Mouse (Mus musculus) limb, embryonic 11.5 days (tissue): ENCODE data around the gene Zfp575. TPM values are rescaled to one million over a fixed set of nuclear protein-coding genes. Genes with fewer than 3 reads are reported as not detected.
A peak's percentile ranks its signal among the peaks of the same experiment; 100 is the strongest.

ENCODE experiments used
- ATAC-seq: fragments of 200-750 bp; cut with Nextera tagmentation; 2 replicates; pipeline ENCODE4 v1.8.0; 2017; ENCODE audit warnings: low read depth; ENCODE audit not compliant: insufficient number of reproducible peaks, low FRiP score, low TSS enrichment
- DNase-seq: peaks from one replicate; pipeline ENCODE4 v3.0.0-alpha.2; 2015; ENCODE audit warnings: low spot score
- H3K27ac ChIP-seq: fragments of 300-500 bp; sonication (generic); replicated peaks from 2 replicates; pipeline ENCODE4 v1.5.1; 2014; ENCODE audit warnings: low read depth, mild to moderate bottlenecking, low read length
- H3K27me3 ChIP-seq: fragments of 300-500 bp; sonication (generic); 2 replicates; pipeline ENCODE4 v1.6.1; 2014; ENCODE audit warnings: mild to moderate bottlenecking, low read length, mixed read lengths; ENCODE audit not compliant: control insufficient read depth, insufficient read depth
- H3K36me3 ChIP-seq: fragments of 300-500 bp; sonication (generic); 2 replicates; pipeline ENCODE4 v1.6.1; 2014; ENCODE audit warnings: mild to moderate bottlenecking, low read length, moderate library complexity, mixed read lengths; ENCODE audit not compliant: control insufficient read depth, insufficient read depth
- H3K4me1 ChIP-seq: fragments of 300-500 bp; sonication (generic); 2 replicates; pipeline ENCODE4 v1.6.1; 2014; ENCODE audit warnings: low read length, mixed read lengths; ENCODE audit not compliant: control insufficient read depth, insufficient read depth
- H3K4me2 ChIP-seq: fragments of 300-500 bp; sonication (generic); 2 replicates; pipeline ENCODE4 v1.6.1; 2014; ENCODE audit warnings: low read depth, mild to moderate bottlenecking, moderate library complexity; ENCODE audit not compliant: severe bottlenecking
- H3K4me3 ChIP-seq: fragments of 300-500 bp; sonication (generic); 2 replicates; pipeline ENCODE4 v1.5.1; 2014; ENCODE audit warnings: low read depth, low read length
- H3K9ac ChIP-seq: fragments of 300-500 bp; sonication (generic); 2 replicates; pipeline ENCODE4 v1.6.1; 2014; ENCODE audit warnings: mild to moderate bottlenecking, low read length
- H3K9me3 ChIP-seq: fragments of 300-500 bp; sonication (generic); 2 replicates; pipeline ENCODE4 v1.6.1; 2016; ENCODE audit warnings: low read length; ENCODE audit not compliant: control insufficient read depth
- WGBS: fragments of 180-500 bp; shearing (Covaris S2); extraction: QIAGEN DNeasy Blood & Tissue Kit; methylation state at CpG from one replicate; pipeline ENCODE4 v1.1.7; 2014; 5-methylcytosine and 5-hydroxymethylcytosine counted together
- polyA plus RNA-seq: library from polyadenylated mRNA; unstranded; fragments of >200 nt; fragmentation: Nextera tagmentation; extraction: Ambion mirVana; gene quantifications from 2 replicates; pipeline ENCODE4 v1.2.1, GENCODE M21; 2014

The Zfp575 gene
- polyA plus RNA-seq, 1 experiment from 2014 or later: 2.3 TPM

- H3K27ac ChIP-seq: no peak overlapping the region
- H3K4me2 ChIP-seq: no peak overlapping the region
- WGBS: 68% methylated on average over 6 of the region's 6 CpGs
- no peak for ATAC-seq
- H3K27me3 ChIP-seq: no peaks in the 10 kb centered on the region
- H3K36me3 ChIP-seq: peaks cover 18% of the 10 kb centered on the region
- no peak overlapping the region for H3K9ac ChIP-seq
- no peaks in the 10 kb centered on the region for H3K9me3 ChIP-seq
- H3K4me3 ChIP-seq: no peak overlapping the region
- no peaks in the 10 kb centered on the region for H3K4me1 ChIP-seq
- DNase-seq: peak; percentile 81
Observed at GRCm38 (mm10) chr7:24564607-24565265, 22.7 kb downstream of the Zfp575 start.

DNA sequence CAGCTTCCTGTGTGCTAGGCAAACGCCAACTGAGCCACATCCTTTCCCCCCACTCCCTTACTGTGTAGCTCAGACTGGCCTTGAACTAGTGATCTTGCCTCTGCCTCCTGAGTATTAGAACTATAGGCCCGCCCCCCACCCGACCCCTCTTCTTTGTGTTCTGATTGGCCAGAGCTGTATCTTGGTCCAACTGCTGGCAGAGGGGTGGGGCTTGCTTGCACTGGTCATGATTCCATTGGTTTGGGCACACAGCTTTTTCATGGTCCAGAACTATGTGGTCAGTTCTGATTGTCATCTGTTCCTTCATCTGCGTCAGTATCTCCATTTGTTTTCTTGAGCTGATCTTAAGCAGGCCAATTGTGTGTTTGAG lies 23.6 kb downstream of the Zfp575 start:
- H3K9me3 ChIP-seq: no peaks in the 10 kb centered on the region
- ATAC-seq (no peak), DNase-seq (no peak)
- H3K4me3 ChIP-seq: no peak overlapping the region
- H3K9ac ChIP-seq: no peak overlapping the region
- H3K36me3 ChIP-seq: peaks cover 17% of the 10 kb centered on the region
- no peak overlapping the region for H3K4me2 ChIP-seq
- 84% methylated on average over 4 of the region's 4 CpGs for WGBS
- H3K27ac ChIP-seq: no peak overlapping the region
- no peaks in the 10 kb centered on the region for H3K4me1 ChIP-seq
- no peaks in the 10 kb centered on the region for H3K27me3 ChIP-seq

DNA sequence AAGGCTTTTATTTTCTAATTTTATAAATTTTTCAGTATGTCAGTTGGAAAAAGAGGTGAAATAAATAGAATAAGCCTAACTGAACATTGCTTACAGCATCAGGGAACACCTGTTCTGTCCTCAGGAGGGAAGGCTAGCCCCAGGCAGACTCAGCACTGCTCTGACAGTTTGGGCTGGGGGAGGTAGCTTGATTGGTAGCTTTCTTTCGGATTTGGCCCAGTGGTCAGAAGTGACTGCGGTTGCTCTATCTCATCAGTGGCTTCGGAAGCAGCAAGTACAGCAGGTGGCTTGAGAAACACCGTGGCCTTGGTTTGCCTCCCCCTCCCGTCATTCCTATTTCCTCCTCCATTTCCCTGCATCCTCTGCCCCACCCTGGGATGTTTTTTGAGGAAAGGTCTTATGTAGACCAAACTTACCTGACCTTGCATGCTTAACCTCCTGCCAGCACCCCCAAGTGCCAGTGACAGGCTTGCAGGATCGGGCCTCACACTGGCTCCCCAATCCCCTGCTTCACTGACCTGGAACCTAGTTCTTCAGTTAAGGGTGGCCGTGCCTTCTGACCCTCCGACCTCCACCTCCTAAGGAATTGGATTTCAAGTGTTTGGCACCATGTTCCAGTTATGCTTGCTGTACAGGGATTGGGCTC lies 24.1 kb downstream of the Zfp575 start:
- H3K27ac ChIP-seq: no peak overlapping the region
- no peak overlapping the region for H3K4me3 ChIP-seq
- H3K4me1 ChIP-seq: no peaks in the 10 kb centered on the region
- H3K4me2 ChIP-seq: no peak overlapping the region
- ATAC-seq: no peak
- no peaks in the 10 kb centered on the region for H3K27me3 ChIP-seq
- peaks cover 14% of the 10 kb centered on the region for H3K36me3 ChIP-seq
- no peak for DNase-seq
- H3K9me3 ChIP-seq: no peaks in the 10 kb centered on the region
- WGBS: 91% methylated on average over 8 of the region's 8 CpGs
- H3K9ac ChIP-seq: no peak overlapping the region

GRCm38 (mm10) chr7:24561450-24561849 lies 26.0 kb downstream of the Zfp575 start:
- Histone ChIP-seq H3K4me1 (no peaks in the 10 kb centered on the region), H3K4me3 (no peak overlapping the region), H3K9me3 (no peaks in the 10 kb centered on the region), H3K27me3 (no peaks in the 10 kb centered on the region), H3K27ac (no peak overlapping the region), H3K9ac (no peak overlapping the region), H3K36me3 (peaks cover 6% of the 10 kb centered on the region), H3K4me2 (no peak overlapping the region)
- ATAC-seq (no peak), DNase-seq (no peak)
- 92% methylated on average over 4 of the region's 4 CpGs for WGBS

GRCm38 (mm10) chr7:24555786-24556185 lies 31.7 kb downstream of the Zfp575 start:
- H3K9me3 ChIP-seq: no peaks in the 10 kb centered on the region
- peaks cover 13% of the 10 kb centered on the region; the same call in 1 of the 2 replicates for H3K36me3 ChIP-seq
- H3K27ac ChIP-seq: no peak overlapping the region
- H3K9ac ChIP-seq: no peak overlapping the region
- H3K4me3 ChIP-seq: no peak overlapping the region
- no peaks in the 10 kb centered on the region for H3K27me3 ChIP-seq
- 93% methylated on average over 10 of the region's 10 CpGs for WGBS
- ATAC-seq (no peak), DNase-seq (no peak)
- H3K4me2 ChIP-seq: no peak overlapping the region
- H3K4me1 ChIP-seq: no peaks in the 10 kb centered on the region

DNA sequence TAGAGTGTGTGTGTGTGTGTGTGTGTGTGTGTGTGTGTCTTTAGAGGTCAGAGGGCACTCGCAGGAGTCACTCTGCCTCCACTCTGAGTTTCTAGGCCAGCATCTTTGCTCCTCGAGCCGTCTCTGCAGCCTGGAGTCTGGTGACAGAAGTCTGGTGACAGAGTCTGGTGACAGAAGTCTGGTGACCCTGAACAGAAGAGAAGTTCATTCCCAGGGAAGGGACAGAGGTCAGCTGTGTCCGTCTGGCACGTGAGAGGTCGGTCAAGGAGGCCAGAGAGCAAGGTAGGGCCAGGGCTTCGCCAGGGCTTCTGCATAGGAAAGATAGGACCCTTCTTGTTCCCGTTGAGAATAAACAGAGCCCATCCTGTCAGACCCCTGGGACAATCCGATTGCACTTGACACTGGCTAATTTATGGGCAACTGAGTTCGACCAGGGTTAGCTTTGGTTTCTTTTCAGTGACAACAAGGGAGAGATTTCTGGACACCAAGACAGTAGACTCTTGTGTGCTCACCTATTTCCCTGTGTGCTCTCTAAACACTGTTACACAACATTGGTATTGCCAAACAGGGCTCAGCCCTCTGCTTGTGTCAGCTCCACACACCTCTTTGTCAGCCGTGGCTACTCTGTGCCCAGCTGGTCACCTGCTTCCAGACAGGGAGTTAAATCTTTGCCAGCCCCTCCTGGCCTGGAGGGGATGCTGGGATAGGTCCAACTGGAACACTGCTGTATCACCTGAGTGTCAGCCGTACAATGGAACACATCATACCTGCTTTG lies 35.3 kb downstream of the Zfp575 start:
- no peak for ATAC-seq
- no peak overlapping the region for H3K4me3 ChIP-seq
- H3K9ac ChIP-seq: no peak overlapping the region
- peaks cover 16% of the 10 kb centered on the region for H3K36me3 ChIP-seq
- no peak for DNase-seq
- no peak overlapping the region for H3K27ac ChIP-seq
- WGBS: 87% methylated on average over 12 of the region's 12 CpGs
- peaks cover 3% of the 10 kb centered on the region; the same call in 1 of the 2 replicates for H3K4me1 ChIP-seq
- no peak overlapping the region for H3K4me2 ChIP-seq
- H3K27me3 ChIP-seq: no peaks in the 10 kb centered on the region
- no peaks in the 10 kb centered on the region for H3K9me3 ChIP-seq

DNA sequence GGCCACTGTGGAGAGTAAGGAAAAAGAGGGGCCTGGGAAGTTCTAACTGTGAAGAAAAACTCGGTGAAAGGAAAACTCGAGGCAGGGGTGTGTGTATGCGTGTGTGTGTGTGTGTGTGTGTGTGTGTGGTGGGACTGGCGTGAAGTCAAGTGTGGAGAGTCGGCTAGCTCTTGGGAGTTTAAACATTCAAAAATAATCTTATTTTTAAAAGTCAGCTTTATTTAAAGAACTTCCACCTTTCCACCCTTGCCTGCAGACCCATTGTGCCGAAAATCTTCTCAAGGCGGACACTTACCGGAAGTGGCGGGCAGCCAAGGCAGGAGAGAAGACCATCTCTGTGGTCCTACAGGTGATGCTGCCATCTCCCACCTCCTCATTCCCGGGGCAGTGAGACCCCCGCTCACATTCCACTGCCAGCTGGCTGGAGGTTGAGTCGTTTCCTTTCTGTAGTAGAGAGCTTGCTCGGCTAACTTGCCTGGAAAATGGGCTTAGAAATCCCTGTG lies 39.9 kb downstream of the Zfp575 start:
- H3K9ac ChIP-seq: peak overlapping the region; percentile 77
- peak overlapping the region; percentile 90 for H3K4me3 ChIP-seq
- H3K36me3 ChIP-seq: peaks cover 7% of the 10 kb centered on the region
- H3K27me3 ChIP-seq: no peaks in the 10 kb centered on the region
- H3K27ac ChIP-seq: no peak overlapping the region
- 36% methylated on average over 13 of the region's 13 CpGs for WGBS
- H3K4me1 ChIP-seq: peaks cover 9% of the 10 kb centered on the region
- H3K4me2 ChIP-seq: peak overlapping the region; percentile 70
- no peak; the same call in 1 of the 2 replicates for ATAC-seq
- H3K9me3 ChIP-seq: no peaks in the 10 kb centered on the region; the same call in 1 of the 2 replicates
- no peak for DNase-seq

- peak; percentile 100 for DNase-seq
- peaks cover 4% of the 10 kb centered on the region for H3K36me3 ChIP-seq
Observed at GRCm38 (mm10) chr7:24546634-24547389, 40.6 kb downstream of the Zfp575 start.

More at GRCm38 (mm10) chr7:24546634-24547389, 40.6 kb downstream of the Zfp575 start:
- Histone ChIP-seq H3K27me3 (no peaks in the 10 kb centered on the region), H3K4me1 (peaks cover 9% of the 10 kb centered on the region), H3K9me3 (no peaks in the 10 kb centered on the region; the same call in 1 of the 2 replicates), H3K9ac (peak overlapping the region; percentile 77), H3K4me2 (peak overlapping the region; percentile 70), H3K4me3 (peak overlapping the region; percentile 90), H3K27ac (0 out of 2 replicates have a peak overlapping the region, but pooled peaks have one; percentile 9)
- ATAC-seq: peak; percentile 97
- WGBS: under 1% methylated on average over 57 of the region's 57 CpGs
